Mouse (Mus musculus): ENCODE measurements around the gene Ankrd54. TPM values are rescaled to one million over a fixed set of nuclear protein-coding genes. Genes with fewer than 3 reads are reported as not detected.
A peak's percentile ranks its signal among the peaks of the same experiment; 100 is the strongest.

Gene Ankrd54
- total and polyA plus RNA-seq, 2 experiments from 2014 or later = 43.3 to 45.8 TPM

GRCm38 (mm10) chr15:79075658-79076365, 13.1 kb upstream of the Ankrd54 start:
- 43% methylated on average over 15 of the region's 15 CpGs for WGBS
- peaks cover 9% of the 10 kb centered on the region for H3K4me1 ChIP-seq (ENCODE audit: insufficient read depth)

GRCm38 (mm10) chr15:79074913-79075532, 12.3 kb upstream of the Ankrd54 start, which contains the start of gene Eif3l:
Gene Eif3l (plus strand): TSS chr15:79075179.
- peak; percentile 32 for TF ChIP-seq CTCF (IDR thresholded peaks at IDR 0.05; ENCODE audit: low read depth)
- WGBS = 1% methylated on average over 48 of the region's 49 CpGs

More at GRCm38 (mm10) chr15:79075658-79076365, 13.1 kb upstream of the Ankrd54 start:
- TF ChIP-seq CTCF (IDR thresholded peaks at IDR 0.05; ENCODE audit: low read depth) = no peak
- ATAC-seq (no peak), DNase-seq (no peak)
- Histone ChIP-seq H3K36me3 (ENCODE audit: insufficient read depth) (peaks cover 41% of the 10 kb centered on the region), H3K27me3 (ENCODE audit: insufficient read depth, low read length) (no peaks in the 10 kb centered on the region), H3K4me2 (ENCODE audit: low read depth) (peak overlapping the region; percentile 81), H3K27ac (ENCODE audit: low read depth, low read length) (peak overlapping the region; percentile 66; the same call in 1 of the 2 replicates), H3K4me3 (ENCODE audit: low read depth, low read length) (peak overlapping the region; percentile 70), H3K9ac (peak overlapping the region; percentile 68), H3K9me3 (ENCODE audit: low read length) (no peaks in the 10 kb centered on the region)

GRCm38 (mm10) chr15:79074446-79074845, 11.8 kb upstream of the Ankrd54 start:
- WGBS = 30% methylated on average over 10 of the region's 10 CpGs
- DNase-seq (no peak), ATAC-seq (no peak)
- H3K27ac ChIP-seq (ENCODE audit: low read depth, low read length) = peak overlapping the region; percentile 50
- TF ChIP-seq CTCF (IDR thresholded peaks at IDR 0.05; ENCODE audit: low read depth) = no peak
- H3K4me2 ChIP-seq (ENCODE audit: low read depth) = peak overlapping the region; percentile 81
- H3K4me1 ChIP-seq (ENCODE audit: insufficient read depth) = peaks cover 9% of the 10 kb centered on the region
- H3K4me3 ChIP-seq (ENCODE audit: low read depth, low read length) = peak overlapping the region; percentile 70
- H3K27me3 ChIP-seq (ENCODE audit: insufficient read depth, low read length) = no peaks in the 10 kb centered on the region
- H3K36me3 ChIP-seq (ENCODE audit: insufficient read depth) = peaks cover 30% of the 10 kb centered on the region
- peak overlapping the region; percentile 68; the same call in 1 of the 2 replicates for H3K9ac ChIP-seq
- H3K9me3 ChIP-seq (ENCODE audit: low read length) = no peaks in the 10 kb centered on the region

More at GRCm38 (mm10) chr15:79074913-79075532, 12.3 kb upstream of the Ankrd54 start, which contains the start of gene Eif3l:
- peak within 1 kb of the TSS; percentile 81 for H3K4me2 ChIP-seq (ENCODE audit: low read depth)
- DNase-seq (peak; percentile 87), ATAC-seq (peak; percentile 97)
- peak within 1 kb of the TSS; percentile 66 for H3K27ac ChIP-seq (ENCODE audit: low read depth, low read length)
- no peaks in the 10 kb centered on the region for H3K27me3 ChIP-seq (ENCODE audit: insufficient read depth, low read length)
- peaks cover 9% of the 10 kb centered on the region for H3K4me1 ChIP-seq (ENCODE audit: insufficient read depth)
- H3K9ac ChIP-seq = peak within 1 kb of the TSS; percentile 68
- peak within 1 kb of the TSS; percentile 70 for H3K4me3 ChIP-seq (ENCODE audit: low read depth, low read length)
- no peaks in the 10 kb centered on the region for H3K9me3 ChIP-seq (ENCODE audit: low read length)
- peaks cover 36% of the 10 kb centered on the region for H3K36me3 ChIP-seq (ENCODE audit: insufficient read depth)

GRCm38 (mm10) chr15:79073752-79074151, 11.1 kb upstream of the Ankrd54 start:
- TF ChIP-seq CTCF (IDR thresholded peaks at IDR 0.05; ENCODE audit: low read depth) = no peak
- no peak overlapping the region for H3K4me3 ChIP-seq (ENCODE audit: low read depth, low read length)
- no peak overlapping the region for H3K9ac ChIP-seq
- no peak for DNase-seq
- no peak overlapping the region for H3K27ac ChIP-seq (ENCODE audit: low read depth, low read length)
- peaks cover 9% of the 10 kb centered on the region for H3K4me1 ChIP-seq (ENCODE audit: insufficient read depth)
- no peak for ATAC-seq
- H3K9me3 ChIP-seq (ENCODE audit: low read length) = no peaks in the 10 kb centered on the region
- H3K36me3 ChIP-seq (ENCODE audit: insufficient read depth) = peaks cover 23% of the 10 kb centered on the region
- H3K27me3 ChIP-seq (ENCODE audit: insufficient read depth, low read length) = no peaks in the 10 kb centered on the region
- H3K4me2 ChIP-seq (ENCODE audit: low read depth) = no peak overlapping the region

GRCm38 (mm10) chr15:79071117-79072039, 8.7 kb upstream of the Ankrd54 start:
- Histone ChIP-seq H3K27me3 (ENCODE audit: insufficient read depth, low read length) (no peaks in the 10 kb centered on the region), H3K9me3 (ENCODE audit: low read length) (no peaks in the 10 kb centered on the region), H3K36me3 (ENCODE audit: insufficient read depth) (no peaks in the 10 kb centered on the region), H3K27ac (ENCODE audit: low read depth, low read length) (no peak overlapping the region), H3K9ac (no peak overlapping the region), H3K4me2 (ENCODE audit: low read depth) (no peak overlapping the region), H3K4me3 (ENCODE audit: low read depth, low read length) (no peak overlapping the region), H3K4me1 (ENCODE audit: insufficient read depth) (peaks cover 9% of the 10 kb centered on the region)
- WGBS = 67% methylated on average over 5 of the region's 5 CpGs
- peak; percentile 72 for TF ChIP-seq CTCF (IDR thresholded peaks at IDR 0.05; ENCODE audit: low read depth)
- peak; percentile 29 for DNase-seq
- ATAC-seq = no peak

- ATAC-seq (no peak), DNase-seq (no peak)
- Histone ChIP-seq H3K9me3 (ENCODE audit: low read length) (no peaks in the 10 kb centered on the region), H3K4me1 (ENCODE audit: insufficient read depth) (no peaks in the 10 kb centered on the region; the same call in 1 of the 2 replicates), H3K36me3 (ENCODE audit: insufficient read depth) (no peaks in the 10 kb centered on the region), H3K27ac (ENCODE audit: low read depth, low read length) (no peak overlapping the region), H3K9ac (no peak overlapping the region), H3K27me3 (ENCODE audit: insufficient read depth, low read length) (no peaks in the 10 kb centered on the region), H3K4me2 (ENCODE audit: low read depth) (no peak overlapping the region), H3K4me3 (ENCODE audit: low read depth, low read length) (no peak overlapping the region)
- TF ChIP-seq CTCF (IDR thresholded peaks at IDR 0.05; ENCODE audit: low read depth) = no peak
- WGBS = 82% methylated on average over 3 of the region's 3 CpGs
Measured at GRCm38 (mm10) chr15:79068416-79068815, 5.7 kb upstream of the Ankrd54 start.

All from forebrain, postnatal 0 days (tissue).